Mouse (Mus musculus): Measurements from ENCODE around the gene Gfy.

DNA sequence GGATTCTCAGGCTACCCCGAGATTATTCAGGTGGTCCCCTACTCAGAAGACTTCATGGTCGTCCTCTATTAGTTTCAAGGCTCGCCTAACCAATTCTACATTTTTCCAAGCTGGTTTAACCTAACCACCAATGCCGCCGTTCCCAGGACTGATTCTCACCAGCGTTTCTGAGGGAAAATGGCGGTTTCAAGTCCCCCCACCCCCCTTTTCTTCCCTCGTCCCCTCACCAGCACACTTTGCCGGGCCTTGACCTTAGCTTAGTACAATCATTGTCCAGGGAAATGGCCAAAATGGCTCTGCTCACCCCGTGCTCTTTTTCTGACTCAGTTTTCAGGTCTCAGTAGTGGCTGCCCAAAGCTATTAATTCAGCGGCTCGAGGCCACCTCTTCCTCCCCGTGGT lies 4.0 kb downstream of the Gfy start:
- no peak for TF ChIP-seq GATA1 (IDR thresholded peaks at IDR 0.05; ENCODE audit: borderline replicate concordance, low read length)
- TF ChIP-seq FLI1 (IDR thresholded peaks at IDR 0.05; ENCODE audit: low read length), result no peak

Measured in megakaryocyte, embryonic 14.5 days (primary cell).